Mouse (Mus musculus) kidney, adult 2 months (tissue): ENCODE results near the gene Slc4a5. TPM values are rescaled to one million over a fixed set of nuclear protein-coding genes. Genes with fewer than 3 reads are reported as not detected.

Experiments used
- DNase-seq: peaks from one replicate; pipeline ENCODE4 v3.0.0; 2021
- H3K27ac ChIP-seq: fragments of 200-500 bp; 2 replicates; pipeline ENCODE4 v1.5.1; 2012; ENCODE audit warnings: low read depth, low read length, control low read depth, inconsistent platforms; ENCODE audit not compliant: insufficient read depth
- H3K27me3 ChIP-seq: fragments of 200-500 bp; replicated peaks from 2 replicates; pipeline ENCODE4 v1.6.1; 2012; ENCODE audit warnings: mild to moderate bottlenecking, moderate library complexity, low read length, inconsistent platforms; ENCODE audit not compliant: control insufficient read depth, insufficient read depth
- H3K36me3 ChIP-seq: fragments of 200-500 bp; 2 replicates; pipeline ENCODE4 v1.6.1; 2012; ENCODE audit warnings: mild to moderate bottlenecking, moderate library complexity, low read length, inconsistent platforms; ENCODE audit not compliant: control insufficient read depth, insufficient read depth
- H3K4me1 ChIP-seq: fragments of 200-500 bp; 2 replicates; pipeline ENCODE4 v1.6.1; 2011; ENCODE audit warnings: low read length; ENCODE audit not compliant: control insufficient read depth, insufficient read depth
- H3K4me3 ChIP-seq: fragments of 200-500 bp; 2 replicates; pipeline ENCODE4 v1.5.1; 2011; ENCODE audit warnings: mild to moderate bottlenecking, low read depth, low read length, control low read depth; ENCODE audit not compliant: insufficient read depth
- CTCF ChIP-seq: fragments of 200-500 bp; conservative IDR thresholded peaks from 2 replicates; pipeline ENCODE4 v1.5.1; 2011; ENCODE audit warnings: low read depth, mild to moderate bottlenecking, control low read depth, low read length, moderate library complexity, mixed read lengths; ENCODE audit not compliant: insufficient read depth, insufficient read length
- POLR2A ChIP-seq: fragments of 200-500 bp; IDR thresholded peaks from one replicate; pipeline ENCODE4 v1.6.1; 2011; ENCODE audit warnings: low read depth, low read length, control low read depth
- WGBS: fragments of 180-500 bp; shearing (Covaris S2); methylation state at CpG from one replicate; pipeline ENCODE4 v1.1.7; 2018; 5-methylcytosine and 5-hydroxymethylcytosine counted together
- polyA plus RNA-seq: library from polyadenylated mRNA; depleted of rRNA; stranded (reverse); fragments of >200 nt; gene quantifications from 2 replicates; pipeline ENCODE4 v1.2.3, GENCODE M21; 2012

Slc4a5 gene
- polyA plus RNA-seq, 1 experiment, result 3.3 TPM

DNA sequence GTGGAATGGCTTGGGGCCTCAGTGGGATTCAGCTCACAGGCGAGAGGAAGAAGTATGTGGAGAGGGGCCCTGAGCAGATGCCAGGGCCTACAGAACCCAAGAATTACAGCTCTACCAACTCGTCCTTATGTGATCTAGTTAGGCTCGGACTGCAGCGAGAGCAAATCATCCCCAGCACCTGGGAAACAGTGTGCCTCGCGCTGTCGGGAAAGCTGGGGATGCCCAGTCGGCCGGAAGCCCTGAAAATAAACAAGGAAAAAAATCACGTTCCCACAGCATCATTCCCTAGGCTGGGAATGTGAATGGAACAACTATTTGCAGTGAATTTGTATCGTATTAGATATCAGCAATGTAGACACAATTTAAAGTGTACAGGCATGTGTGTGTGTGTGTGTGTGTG, 13.3 kb upstream of the Slc4a5 start:
- Histone ChIP-seq H3K4me3 (no peak overlapping the region), H3K36me3 (no peaks in the 10 kb centered on the region), H3K4me1 (no peaks in the 10 kb centered on the region), H3K27ac (no peak overlapping the region), H3K27me3 (no peaks in the 10 kb centered on the region)
- TF ChIP-seq CTCF (no peak), POLR2A (no peak)
- WGBS, result 78% methylated on average over 11 of the region's 11 CpGs
- no peak for DNase-seq

DNA sequence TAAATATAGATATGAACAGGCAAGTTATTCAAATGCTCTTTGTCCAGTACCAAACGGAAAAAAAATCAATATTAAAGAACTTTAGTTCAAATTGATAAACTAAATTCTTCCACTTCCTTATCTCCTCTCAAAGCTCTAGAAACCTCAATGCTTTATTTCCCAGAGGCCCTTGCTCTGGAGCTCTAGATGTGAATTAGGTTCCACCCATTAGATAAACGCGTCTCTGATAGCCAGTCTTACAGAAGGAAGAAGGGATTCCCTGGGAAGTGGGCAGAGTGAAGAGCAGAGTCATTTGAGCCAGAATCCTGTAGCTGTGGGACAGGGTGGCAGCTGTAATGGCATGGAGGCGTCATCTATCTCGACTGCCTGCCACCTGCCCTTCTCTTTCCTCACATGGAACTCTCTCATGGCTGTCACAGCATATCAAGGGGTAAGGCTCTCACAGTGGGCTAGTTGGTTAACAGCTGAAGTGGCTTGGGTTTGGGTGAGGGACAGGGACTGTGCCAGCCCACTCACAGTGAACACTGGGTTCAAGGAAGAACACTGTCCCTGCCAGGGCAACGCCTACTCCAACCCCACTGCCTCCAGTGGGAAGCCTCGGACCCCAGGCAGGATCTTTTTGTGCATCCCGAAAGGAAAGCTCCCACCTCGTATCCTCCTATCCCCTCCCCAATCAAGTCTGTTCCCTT, 12.1 kb upstream of the Slc4a5 start:
- H3K27me3 ChIP-seq, result no peaks in the 10 kb centered on the region
- TF ChIP-seq CTCF (no peak), POLR2A (no peak)
- no peak overlapping the region for H3K4me3 ChIP-seq
- H3K4me1 ChIP-seq, result no peaks in the 10 kb centered on the region
- WGBS, result 62% methylated on average over 9 of the region's 9 CpGs
- no peak overlapping the region for H3K27ac ChIP-seq
- H3K36me3 ChIP-seq, result no peaks in the 10 kb centered on the region
- DNase-seq, result no peak

DNA sequence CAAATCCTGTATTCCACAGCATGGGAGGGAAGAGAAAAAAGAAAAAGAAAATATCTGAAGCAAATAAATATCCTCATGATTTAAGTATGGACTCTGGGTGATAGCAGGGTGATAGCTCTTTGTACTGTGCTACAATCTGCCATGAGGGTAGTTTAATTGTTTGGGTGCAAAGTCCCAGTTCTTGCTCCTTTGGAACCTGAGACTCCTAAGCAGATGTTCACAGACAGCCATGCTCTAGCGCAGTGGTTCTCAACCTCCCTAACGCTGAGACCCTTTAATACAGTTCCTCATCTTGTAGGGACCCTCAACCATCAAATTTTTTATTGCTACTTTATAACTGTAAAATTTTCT, 11.6 kb upstream of the Slc4a5 start:
- no peak for DNase-seq

DNA sequence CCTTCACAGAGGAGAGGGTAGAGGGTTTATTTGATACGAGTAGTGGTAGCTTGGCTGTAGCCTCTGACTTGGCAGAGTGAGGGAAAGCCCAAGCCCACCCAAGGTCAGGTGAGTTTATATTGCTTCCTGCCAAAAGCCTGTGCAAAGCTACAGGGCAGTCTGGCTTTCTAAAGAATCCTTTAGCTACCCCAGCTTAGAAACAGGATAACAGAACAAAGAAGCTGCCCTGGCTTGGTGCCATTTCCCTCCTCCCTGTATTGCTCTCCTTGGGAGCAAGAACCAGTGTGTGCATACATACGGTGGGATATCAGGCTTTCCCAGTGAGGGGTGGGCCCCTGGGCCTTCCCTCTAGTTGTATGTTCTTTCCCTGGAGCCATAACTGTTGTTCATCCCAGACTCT, 9.1 kb upstream of the Slc4a5 start:
- 44% methylated on average over 2 of the region's 2 CpGs for WGBS
- no peak for DNase-seq
- no peaks in the 10 kb centered on the region for H3K4me1 ChIP-seq
- no peak overlapping the region for H3K4me3 ChIP-seq
- H3K36me3 ChIP-seq, result no peaks in the 10 kb centered on the region
- no peak for TF ChIP-seq POLR2A
- no peak for TF ChIP-seq CTCF
- no peak overlapping the region for H3K27ac ChIP-seq
- no peaks in the 10 kb centered on the region for H3K27me3 ChIP-seq

More for the DNA sequence above, 11.6 kb upstream of the Slc4a5 start:
- Histone ChIP-seq H3K36me3 (no peaks in the 10 kb centered on the region), H3K4me3 (no peak overlapping the region), H3K4me1 (no peaks in the 10 kb centered on the region), H3K27ac (no peak overlapping the region), H3K27me3 (no peaks in the 10 kb centered on the region)
- WGBS, result 51% methylated on average over 2 of the region's 2 CpGs
- no peak for TF ChIP-seq CTCF
- no peak for TF ChIP-seq POLR2A

DNA sequence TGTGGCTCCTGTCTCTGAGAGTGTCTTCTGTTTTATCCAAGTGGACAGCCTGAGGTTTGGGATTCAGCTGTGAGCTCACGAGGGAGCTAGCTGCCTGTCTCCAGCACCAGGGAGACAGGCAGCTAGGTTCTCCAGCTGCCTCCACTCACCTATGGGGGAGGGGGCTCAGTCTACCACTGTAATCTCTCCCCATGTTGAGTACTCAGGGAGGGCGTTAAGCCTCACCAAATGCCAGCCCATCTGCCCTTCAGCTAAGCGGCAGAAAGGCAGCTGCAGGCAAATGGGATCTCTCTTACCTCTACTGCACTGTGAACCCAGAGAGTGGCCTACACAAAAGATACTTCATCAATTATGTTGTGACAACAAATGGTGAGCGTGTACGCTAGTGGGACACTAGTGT, 8.1 kb upstream of the Slc4a5 start:
- Histone ChIP-seq H3K4me3 (no peak overlapping the region), H3K4me1 (no peaks in the 10 kb centered on the region), H3K36me3 (no peaks in the 10 kb centered on the region), H3K27me3 (no peaks in the 10 kb centered on the region), H3K27ac (no peak overlapping the region)
- 42% methylated on average over 5 of the region's 5 CpGs for WGBS
- TF ChIP-seq POLR2A, result no peak
- no peak for TF ChIP-seq CTCF
- no peak for DNase-seq

DNA sequence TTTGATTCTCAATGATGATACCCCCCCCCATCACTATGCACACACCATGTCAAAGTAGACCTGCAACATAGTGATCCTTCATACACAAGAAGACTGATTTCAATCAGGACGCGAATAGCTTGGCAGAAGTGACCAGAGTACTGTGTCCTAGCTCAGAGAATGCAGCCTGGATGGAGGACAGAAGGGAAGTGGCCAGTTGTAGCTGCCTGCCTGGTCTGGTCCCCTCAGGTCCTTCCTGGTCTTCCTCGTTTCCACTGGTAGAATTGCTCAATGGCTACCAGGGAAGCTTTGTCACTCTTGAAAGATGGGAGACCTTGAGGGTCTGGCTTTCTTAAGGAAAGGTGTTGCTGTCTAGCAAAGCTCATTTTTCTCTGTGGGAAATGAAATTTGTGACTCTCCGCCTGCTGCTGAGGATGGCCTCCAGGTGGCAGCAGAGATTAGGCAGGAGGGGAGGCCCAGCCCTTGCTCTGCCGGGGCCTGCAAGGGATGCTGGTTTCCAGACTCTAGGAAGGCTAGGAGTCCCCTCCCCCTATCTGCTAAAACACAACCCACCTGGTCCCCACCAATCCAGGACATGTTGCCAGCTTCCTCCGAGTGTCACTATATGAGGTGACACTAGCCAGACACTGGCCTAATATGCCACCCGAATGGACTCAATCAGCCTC, 4.5 kb upstream of the Slc4a5 start:
- DNase-seq, result peak; percentile 57
- no peaks in the 10 kb centered on the region for H3K27me3 ChIP-seq
- no peak overlapping the region for H3K27ac ChIP-seq
- H3K4me1 ChIP-seq, result no peaks in the 10 kb centered on the region
- TF ChIP-seq CTCF, result peak; percentile 87
- TF ChIP-seq POLR2A, result no peak
- H3K36me3 ChIP-seq, result no peaks in the 10 kb centered on the region
- no peak overlapping the region for H3K4me3 ChIP-seq
- WGBS, result 17% methylated on average over 7 of the region's 7 CpGs

DNA sequence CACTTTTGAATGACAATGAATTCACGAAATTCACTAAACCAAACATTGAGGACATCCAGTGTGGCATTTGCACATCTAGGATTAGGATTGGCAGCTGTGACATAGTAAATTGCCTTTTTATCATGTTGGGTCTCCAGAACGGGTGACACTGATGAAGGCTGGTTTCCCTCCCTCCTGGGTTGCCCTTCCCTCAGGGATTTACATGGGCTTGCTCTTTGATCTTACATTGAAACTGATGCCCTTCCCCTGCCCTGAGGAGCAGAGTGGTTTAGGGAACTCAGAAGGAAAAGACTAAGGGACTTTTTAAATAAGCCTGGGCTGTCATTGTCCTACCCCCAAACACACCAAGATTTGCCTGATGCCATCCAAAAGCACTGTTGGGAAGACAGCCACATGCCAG, 11.9 kb downstream of the Slc4a5 start:
- no peak for DNase-seq
- no peak overlapping the region for H3K27ac ChIP-seq
- no peak for TF ChIP-seq POLR2A
- no peak for TF ChIP-seq CTCF
- H3K27me3 ChIP-seq, result no peaks in the 10 kb centered on the region
- H3K4me3 ChIP-seq, result no peak overlapping the region
- H3K4me1 ChIP-seq, result no peaks in the 10 kb centered on the region
- WGBS, result 50% methylated on average over 2 of the region's 2 CpGs
- H3K36me3 ChIP-seq, result no peaks in the 10 kb centered on the region
